Mouse (Mus musculus): ENCODE data around the gene Cpne2. TPM values are rescaled to one million over a fixed set of nuclear protein-coding genes. Genes with fewer than 3 reads are reported as not detected.
A peak's percentile ranks its signal among the peaks of the same experiment; 100 is the strongest.

The Cpne2 gene
- polyA plus RNA-seq, 1 experiment from 2014 or later = 7.4 TPM

GRCm38 (mm10) chr8:94566446-94567158 is 33.8 kb downstream of the Cpne2 start:
- H3K36me3 ChIP-seq = no peaks in the 10 kb centered on the region
- H3K4me2 ChIP-seq (replicated peaks) = no peak overlapping the region
- H3K9ac ChIP-seq = no peak overlapping the region
- no peak overlapping the region for H3K4me3 ChIP-seq (replicated peaks)
- no peaks in the 10 kb centered on the region for H3K27me3 ChIP-seq (replicated peaks)
- no peaks in the 10 kb centered on the region for H3K9me3 ChIP-seq
- H3K4me1 ChIP-seq (replicated peaks) = no peaks in the 10 kb centered on the region
- H3K27ac ChIP-seq = no peak overlapping the region
- 49% methylated on average over 15 of the region's 15 CpGs for WGBS
- ATAC-seq = peak; percentile 65; the same call in 1 of the 2 replicates

- Histone ChIP-seq H3K27ac (no peak overlapping the region), H3K36me3 (0 out of 2 replicates have a peak, but pooled peaks cover 3% of the 10 kb centered on the region), H3K4me3 (replicated peaks) (no peak overlapping the region), H3K4me2 (replicated peaks) (no peak overlapping the region), H3K4me1 (replicated peaks) (no peaks in the 10 kb centered on the region), H3K27me3 (replicated peaks) (no peaks in the 10 kb centered on the region), H3K9me3 (no peaks in the 10 kb centered on the region), H3K9ac (no peak overlapping the region)
- ATAC-seq = no peak
- 67% methylated on average over 8 of the region's 8 CpGs for WGBS
Measured at GRCm38 (mm10) chr8:94567159-94567849, 34.5 kb downstream of the Cpne2 start.

- Histone ChIP-seq H3K4me1 (replicated peaks) (no peaks in the 10 kb centered on the region), H3K9ac (no peak overlapping the region), H3K36me3 (0 out of 2 replicates have a peak, but pooled peaks cover 3% of the 10 kb centered on the region), H3K27ac (no peak overlapping the region), H3K4me3 (replicated peaks) (no peak overlapping the region), H3K4me2 (replicated peaks) (no peak overlapping the region), H3K9me3 (no peaks in the 10 kb centered on the region), H3K27me3 (replicated peaks) (no peaks in the 10 kb centered on the region)
- ATAC-seq = no peak
- WGBS = 87% methylated on average over 8 of the region's 8 CpGs
Measured at GRCm38 (mm10) chr8:94568098-94568497, 35.3 kb downstream of the Cpne2 start.

DNA sequence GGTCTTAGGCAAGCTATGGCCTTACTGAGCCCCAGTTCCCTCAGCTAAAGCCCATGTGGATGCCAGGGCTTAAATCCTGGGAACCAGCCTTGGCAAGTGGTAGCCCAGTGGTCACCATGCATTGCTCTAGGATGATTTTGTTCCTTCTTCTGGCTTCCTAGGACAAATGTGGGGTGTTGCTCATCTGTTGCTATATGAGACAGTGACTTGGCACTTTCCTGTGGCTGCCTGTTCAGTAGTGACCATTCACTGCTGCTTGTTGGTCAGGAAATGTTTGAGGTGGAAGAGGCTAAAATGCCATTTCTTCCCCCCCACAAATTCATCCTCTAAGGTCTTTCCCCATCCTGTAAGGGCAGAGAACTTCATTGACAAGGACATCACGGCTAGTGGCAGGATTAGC is 36.6 kb downstream of the Cpne2 start:
- H3K9me3 ChIP-seq = no peaks in the 10 kb centered on the region
- 61% methylated on average over 1 of the region's 1 CpGs for WGBS

GRCm38 (mm10) chr8:94571896-94572295 is 39.1 kb downstream of the Cpne2 start:
- Histone ChIP-seq H3K36me3 (0 out of 2 replicates have a peak, but pooled peaks cover 13% of the 10 kb centered on the region), H3K27ac (no peak overlapping the region), H3K4me1 (replicated peaks) (no peaks in the 10 kb centered on the region), H3K9ac (no peak overlapping the region), H3K4me3 (replicated peaks) (no peak overlapping the region), H3K4me2 (replicated peaks) (no peak overlapping the region), H3K9me3 (no peaks in the 10 kb centered on the region), H3K27me3 (replicated peaks) (no peaks in the 10 kb centered on the region)
- ATAC-seq = no peak
- 78% methylated on average over 2 of the region's 2 CpGs for WGBS

More for the DNA sequence above, 36.6 kb downstream of the Cpne2 start:
- Histone ChIP-seq H3K4me3 (replicated peaks) (no peak overlapping the region), H3K27ac (no peak overlapping the region), H3K4me1 (replicated peaks) (no peaks in the 10 kb centered on the region), H3K9ac (no peak overlapping the region), H3K4me2 (replicated peaks) (no peak overlapping the region), H3K36me3 (0 out of 2 replicates have a peak, but pooled peaks cover 6% of the 10 kb centered on the region), H3K27me3 (replicated peaks) (no peaks in the 10 kb centered on the region)
- no peak for ATAC-seq

GRCm38 (mm10) chr8:94574159-94574907 is 41.5 kb downstream of the Cpne2 start:
- no peaks in the 10 kb centered on the region for H3K9me3 ChIP-seq
- H3K4me1 ChIP-seq (replicated peaks) = no peaks in the 10 kb centered on the region
- ATAC-seq = no peak
- H3K27ac ChIP-seq = no peak overlapping the region
- no peak overlapping the region for H3K4me2 ChIP-seq (replicated peaks)
- no peak overlapping the region for H3K4me3 ChIP-seq (replicated peaks)
- H3K27me3 ChIP-seq (replicated peaks) = no peaks in the 10 kb centered on the region
- 90% methylated on average over 16 of the region's 16 CpGs for WGBS
- no peak overlapping the region for H3K9ac ChIP-seq
- peaks cover 26% of the 10 kb centered on the region for H3K36me3 ChIP-seq

DNA sequence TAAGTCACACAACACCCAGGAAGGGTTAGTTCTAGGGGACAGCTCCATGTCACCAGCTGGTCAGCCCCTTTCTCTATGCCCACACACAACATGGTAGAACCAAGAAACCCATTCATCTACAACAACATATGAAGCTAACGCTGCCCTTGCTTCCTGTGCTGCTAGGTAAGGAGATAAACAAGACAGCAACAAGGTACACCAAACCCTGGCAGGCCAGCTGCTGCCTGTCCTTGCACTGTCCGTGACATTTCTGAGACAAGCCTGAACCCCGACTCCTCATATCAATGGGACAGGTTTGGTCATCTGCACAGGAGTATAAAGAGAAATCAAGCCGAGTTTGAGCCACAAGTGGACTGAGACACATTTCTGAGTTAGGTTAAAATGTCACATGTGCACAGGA is 42.4 kb downstream of the Cpne2 start:
- Histone ChIP-seq H3K9me3 (no peaks in the 10 kb centered on the region), H3K4me3 (replicated peaks) (no peak overlapping the region), H3K4me1 (replicated peaks) (no peaks in the 10 kb centered on the region), H3K27ac (no peak overlapping the region), H3K36me3 (peaks cover 27% of the 10 kb centered on the region), H3K27me3 (replicated peaks) (no peaks in the 10 kb centered on the region), H3K4me2 (replicated peaks) (no peak overlapping the region), H3K9ac (no peak overlapping the region)
- no peak for ATAC-seq
- 92% methylated on average over 4 of the region's 4 CpGs for WGBS

DNA sequence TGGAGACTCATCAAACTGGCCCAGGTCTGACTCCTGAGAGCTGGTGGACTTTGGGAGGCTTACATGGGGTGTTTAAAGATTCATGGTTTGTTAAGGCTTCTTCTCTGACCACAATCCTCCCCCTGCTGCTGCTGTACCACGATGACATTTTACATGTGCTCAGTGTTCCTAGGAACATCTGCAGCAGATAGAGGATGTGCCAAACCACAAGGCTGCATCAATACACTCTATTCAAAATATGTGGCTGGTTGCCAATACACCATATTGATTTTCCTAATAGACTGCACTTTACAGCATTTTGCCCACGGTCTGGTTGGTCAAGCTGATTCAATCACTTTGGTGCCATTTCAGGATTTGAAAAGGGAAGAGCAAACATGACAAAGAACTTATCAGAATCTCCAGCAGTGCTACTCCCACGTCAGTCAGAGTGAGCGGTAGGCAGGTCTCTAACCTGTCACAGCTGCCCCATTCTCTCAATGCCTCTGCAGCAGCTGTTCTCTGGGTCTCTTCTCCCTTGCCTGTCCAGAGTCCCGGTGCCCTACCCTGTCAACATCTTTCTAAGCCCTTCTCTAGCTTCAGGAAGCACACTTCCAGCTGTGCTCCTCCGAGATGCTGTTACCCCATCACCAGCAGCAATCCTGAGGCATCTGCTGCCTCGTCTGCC is 49.2 kb downstream of the Cpne2 start:
- H3K27me3 ChIP-seq (replicated peaks) = no peaks in the 10 kb centered on the region
- ATAC-seq = no peak
- no peaks in the 10 kb centered on the region for H3K4me1 ChIP-seq (replicated peaks)
- H3K36me3 ChIP-seq = peaks cover 48% of the 10 kb centered on the region
- no peak overlapping the region for H3K4me3 ChIP-seq (replicated peaks)
- no peaks in the 10 kb centered on the region for H3K9me3 ChIP-seq
- WGBS = 81% methylated on average over 7 of the region's 7 CpGs
- H3K4me2 ChIP-seq (replicated peaks) = no peak overlapping the region
- H3K27ac ChIP-seq = no peak overlapping the region
- H3K9ac ChIP-seq = no peak overlapping the region

- no peak for ATAC-seq
- H3K4me3 ChIP-seq (replicated peaks) = no peak overlapping the region
- H3K27me3 ChIP-seq (replicated peaks) = no peaks in the 10 kb centered on the region
- no peak overlapping the region for H3K27ac ChIP-seq
- no peaks in the 10 kb centered on the region for H3K9me3 ChIP-seq
- no peaks in the 10 kb centered on the region for H3K4me1 ChIP-seq (replicated peaks)
- no peak overlapping the region for H3K9ac ChIP-seq
- WGBS = 90% methylated on average over 6 of the region's 6 CpGs
- peaks cover 53% of the 10 kb centered on the region for H3K36me3 ChIP-seq
- H3K4me2 ChIP-seq (replicated peaks) = no peak overlapping the region
Measured at GRCm38 (mm10) chr8:94582569-94582968, 49.8 kb downstream of the Cpne2 start.

DNA sequence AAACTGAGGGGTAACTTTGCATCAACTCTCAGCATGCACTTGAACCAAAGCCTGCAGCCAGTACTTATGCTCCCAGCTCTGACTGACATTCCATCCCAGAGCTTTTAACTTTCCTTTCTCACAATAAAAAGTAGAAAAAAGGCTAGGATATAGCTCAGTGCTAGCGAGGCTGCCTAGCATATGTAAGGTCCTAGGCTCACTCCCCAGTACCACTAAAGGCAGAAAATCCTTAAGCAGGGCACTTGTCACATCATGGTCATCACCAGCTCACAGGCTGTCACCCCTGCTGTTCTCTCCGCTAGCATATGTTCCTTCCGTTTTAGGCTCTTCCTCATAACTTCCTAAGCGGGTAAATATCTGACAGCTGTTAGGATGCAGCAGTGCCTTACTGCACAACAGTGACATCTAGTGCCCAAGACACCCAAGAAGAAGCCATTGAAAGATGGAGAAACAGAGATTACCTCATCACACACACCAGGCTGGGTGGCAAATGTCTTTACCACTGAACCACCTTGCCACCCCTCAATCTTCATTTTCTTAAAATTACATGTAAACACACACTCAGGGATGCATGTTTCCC is 51.5 kb downstream of the Cpne2 start:
- ATAC-seq = 0 out of 2 replicates have a peak, but pooled peaks have one; percentile 23
- no peak overlapping the region for H3K9ac ChIP-seq
- H3K4me3 ChIP-seq (replicated peaks) = no peak overlapping the region
- 48% methylated on average over 4 of the region's 4 CpGs for WGBS
- H3K4me1 ChIP-seq (replicated peaks) = no peaks in the 10 kb centered on the region
- H3K27ac ChIP-seq = no peak overlapping the region
- H3K4me2 ChIP-seq (replicated peaks) = no peak overlapping the region
- H3K9me3 ChIP-seq = no peaks in the 10 kb centered on the region
- no peaks in the 10 kb centered on the region for H3K27me3 ChIP-seq (replicated peaks)
- H3K36me3 ChIP-seq = peaks cover 42% of the 10 kb centered on the region

GRCm38 (mm10) chr8:94591691-94592090 is 58.9 kb downstream of the Cpne2 start:
- Histone ChIP-seq H3K27me3 (replicated peaks) (no peaks in the 10 kb centered on the region), H3K9me3 (no peaks in the 10 kb centered on the region), H3K4me1 (replicated peaks) (no peaks in the 10 kb centered on the region; the same call in 1 of the 2 replicates), H3K9ac (no peak overlapping the region), H3K36me3 (peaks cover 11% of the 10 kb centered on the region; the same call in 1 of the 2 replicates), H3K4me3 (replicated peaks) (no peak overlapping the region), H3K27ac (no peak overlapping the region), H3K4me2 (replicated peaks) (no peak overlapping the region)
- WGBS = 82% methylated on average over 4 of the region's 4 CpGs
- no peak for ATAC-seq
